Mouse (Mus musculus) adrenal gland (tissue): ENCODE results near the gene Gm49393.

Experiments used
- intact Hi-C: fragments of 180-260 bp; cut with DNase I; formaldehyde crosslinking; loops from one replicate; pipeline ENCODE4 v1.15.1; 2025

The Gm49393 gene

DNA sequence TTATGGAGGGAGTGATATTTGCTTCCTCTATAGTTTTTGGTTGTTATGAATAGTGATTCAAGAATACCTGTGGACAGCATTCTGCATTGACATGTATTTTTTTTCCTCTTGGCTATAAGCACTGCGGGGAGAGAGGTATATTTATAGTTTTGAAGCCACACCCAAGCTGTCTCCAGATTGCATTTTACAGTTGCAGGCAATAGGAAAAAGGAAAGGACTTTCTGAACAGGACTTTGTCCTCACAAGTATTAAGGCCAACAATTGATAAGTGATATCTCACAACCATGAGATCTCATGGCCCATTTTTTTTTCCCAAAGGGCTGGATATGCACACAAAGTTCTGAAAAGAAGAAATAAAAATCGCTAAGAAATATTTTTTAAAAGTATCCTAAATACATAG lies 125.7 kb downstream of the Gm49393 start:
- intact Hi-C loops = no loop called here
